Mouse (Mus musculus) MEL (cell line): Measurements from ENCODE around the gene Nol6. TPM values are rescaled to one million over a fixed set of nuclear protein-coding genes. Genes with fewer than 3 reads are reported as not detected.

ENCODE experiments used
- DNase-seq: peaks from one replicate; pipeline ENCODE4 v3.0.0; 2011; ENCODE audit warnings: low read depth, low spot score
- H3K27ac ChIP-seq: 2 replicates; pipeline ENCODE4 v1.5.1; 2012; ENCODE audit warnings: low read depth, mild to moderate bottlenecking, control low read depth, low read length, moderate library complexity; ENCODE audit not compliant: control insufficient read depth
- H3K27me3 ChIP-seq, 2 experiments: fragments of 150-350 bp in 1 of 2; sonication (generic) in 1 of 2; 2 replicates each; pipeline ENCODE4 v1.6.1; 2012; ENCODE audit warnings: low read length in 2 of 2, mild to moderate bottlenecking in 2 of 2, improper control_type of control experiment in 1 of 2, moderate library complexity in 1 of 2; ENCODE audit not compliant: insufficient read depth in 2 of 2, control insufficient read depth in 1 of 2
- H3K36me3 ChIP-seq, 2 experiments: 2 replicates each; pipeline ENCODE4 v1.6.1; 2012 to 2014; ENCODE audit warnings: low read length in 2 of 2, improper control_type of control experiment in 1 of 2, inconsistent platforms in 1 of 2, mild to moderate bottlenecking in 1 of 2; ENCODE audit not compliant: insufficient read depth in 2 of 2, control insufficient read depth in 1 of 2
- H3K4me1 ChIP-seq, 2 experiments: fragments of 150-350 bp in 1 of 2; sonication (generic) in 1 of 2; 2 replicates each; pipeline ENCODE4 v1.6.1; 2012; ENCODE audit warnings: low read length in 2 of 2, improper control_type of control experiment in 1 of 2, mild to moderate bottlenecking in 1 of 2; ENCODE audit not compliant: insufficient read depth in 2 of 2, control insufficient read depth in 1 of 2
- H3K4me3 ChIP-seq, 2 experiments: fragments of 150-350 bp in 1 of 2; sonication (generic) in 1 of 2; 2 replicates each; pipeline ENCODE4 v1.5.1; 2012; ENCODE audit warnings: low read depth in 2 of 2, low read length in 2 of 2, mild to moderate bottlenecking in 2 of 2, moderate library complexity in 2 of 2, control low read depth in 1 of 2, improper control_type of control experiment in 1 of 2; ENCODE audit not compliant: control insufficient read depth in 1 of 2, insufficient read depth in 1 of 2
- H3K79me2 ChIP-seq: 2 replicates; pipeline ENCODE4 v1.6.1; 2012; ENCODE audit warnings: mild to moderate bottlenecking, low read length, moderate library complexity; ENCODE audit not compliant: control insufficient read depth, poor library complexity, insufficient read depth
- H3K9ac ChIP-seq: 2 replicates; pipeline ENCODE4 v1.6.1; 2012; ENCODE audit warnings: low read depth, mild to moderate bottlenecking, control low read depth, low read length, moderate library complexity; ENCODE audit not compliant: control insufficient read depth, poor library complexity, severe bottlenecking
- H3K9me3 ChIP-seq: fragments of 150-350 bp; sonication (generic); replicated peaks from 2 replicates; pipeline ENCODE4 v1.6.1; 2012; ENCODE audit warnings: mild to moderate bottlenecking, low read length, improper control_type of control experiment, moderate library complexity; ENCODE audit not compliant: insufficient read depth
- CHD1 ChIP-seq: IDR thresholded peaks from 2 replicates; pipeline ENCODE4 v1.6.1; 2012; ENCODE audit warnings: low read depth, mild to moderate bottlenecking, inconsistent platforms, low read length, improper control_type of control experiment
- EP300 ChIP-seq, 2 experiments: IDR thresholded peaks; 2 replicates each; pipeline ENCODE4 v1.6.1; 2011; ENCODE audit warnings: improper control_type of control experiment in 2 of 2, low read length in 2 of 2, low read depth in 1 of 2, mild to moderate bottlenecking in 1 of 2
- ETS1 ChIP-seq: IDR thresholded peaks from 2 replicates; pipeline ENCODE4 v1.6.1; 2012; ENCODE audit warnings: low read depth, mild to moderate bottlenecking, inconsistent platforms, low read length, improper control_type of control experiment, moderate library complexity
- MAX ChIP-seq: IDR thresholded peaks from 2 replicates; pipeline ENCODE4 v1.6.1; 2011; ENCODE audit warnings: low read length, improper control_type of control experiment
- MAZ ChIP-seq: IDR thresholded peaks from 2 replicates; pipeline ENCODE4 v1.6.1; 2012; ENCODE audit warnings: low read depth, mild to moderate bottlenecking, inconsistent platforms, low read length, improper control_type of control experiment
- MXI1 ChIP-seq: IDR thresholded peaks from 2 replicates; pipeline ENCODE4 v1.6.1; 2011; ENCODE audit warnings: mild to moderate bottlenecking, low read depth, low read length, improper control_type of control experiment
- MYB ChIP-seq: IDR thresholded peaks from 2 replicates; pipeline ENCODE4 v1.6.1; 2011; ENCODE audit warnings: mild to moderate bottlenecking, low read depth, low read length, improper control_type of control experiment
- NELFE ChIP-seq: IDR thresholded peaks from 2 replicates; pipeline ENCODE4 v1.6.1; 2011; ENCODE audit warnings: low read depth, low read length, improper control_type of control experiment
- POLR2AphosphoS5 ChIP-seq: IDR thresholded peaks from 2 replicates; pipeline ENCODE4 v1.6.1; 2012; ENCODE audit warnings: low read depth, borderline replicate concordance, mild to moderate bottlenecking, inconsistent platforms, low read length, moderate library complexity, mixed read lengths
- SIN3A ChIP-seq: IDR thresholded peaks from 2 replicates; pipeline ENCODE4 v1.6.1; 2012; ENCODE audit warnings: low read length, improper control_type of control experiment, inconsistent platforms
- TAL1 ChIP-seq: IDR thresholded peaks from 2 replicates; pipeline ENCODE4 v1.6.1; 2012; ENCODE audit warnings: mild to moderate bottlenecking, inconsistent platforms, low read length, moderate library complexity, mixed read lengths
- ZNF384 ChIP-seq: IDR thresholded peaks from 2 replicates; pipeline ENCODE4 v1.6.1; 2012; ENCODE audit warnings: low read depth, mild to moderate bottlenecking, inconsistent platforms, low read length, improper control_type of control experiment
- polyA plus RNA-seq, 2 experiments: library from polyadenylated mRNA; stranded (reverse) in 1 of 2; unstranded in 1 of 2; fragments of >175 nt in 1 of 2; fragments of >200 nt in 1 of 2; gene quantifications; 2 replicates each; pipeline versions ENCODE4 v1.2.1 to v1.2.4; 2012; ENCODE audit warnings: low replicate concordance in 2 of 2, low read depth in 1 of 2; ENCODE audit not compliant: insufficient read length in 2 of 2, insufficient read depth in 1 of 2, missing spikeins in 1 of 2
- total RNA-seq: library from RNA; depleted of rRNA; stranded (reverse); fragments of 300-350 nt; gene quantifications from 2 replicates; pipeline ENCODE4 v1.2.3, GENCODE M21; 2012

Nol6 gene
- total and polyA plus RNA-seq, 3 experiments, result 36.6 to 71.2 TPM; not detected in 1

DNA sequence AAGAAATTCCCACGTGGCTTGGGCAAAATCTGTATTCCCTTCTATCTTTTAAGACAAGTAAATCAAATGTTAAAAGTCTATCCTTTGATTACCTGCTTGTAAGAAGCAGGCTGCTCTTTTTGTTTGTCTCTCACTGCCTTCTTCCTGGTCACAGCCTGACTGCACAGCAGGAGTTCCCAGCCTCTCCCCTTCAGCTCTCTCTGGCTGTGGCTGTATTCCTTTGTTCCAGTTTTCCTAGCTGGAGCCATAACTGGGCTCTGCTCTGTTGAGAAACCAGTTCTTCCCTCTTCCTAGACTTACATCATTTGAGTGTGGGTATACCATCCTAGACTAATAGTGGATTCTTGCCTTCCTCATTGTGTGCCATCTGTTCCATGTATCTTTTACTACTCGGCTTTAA is 40.7 kb upstream of the Nol6 start:
- TF ChIP-seq MAX (no peak), ETS1 (no peak), MYB (no peak)
- H3K9ac ChIP-seq, result no peak overlapping the region
- H3K27ac ChIP-seq, result no peak overlapping the region
- no peaks in the 10 kb centered on the region for H3K27me3 ChIP-seq
- DNase-seq, result no peak
- peaks cover 2 to 4% of the 10 kb centered on the region in 2 experiments; a peak in 1 of 4 replicates for H3K4me1 ChIP-seq
- H3K4me3 ChIP-seq, result no peak overlapping the region
- H3K36me3 ChIP-seq, result peaks cover 0 to 5% of the 10 kb centered on the region in 2 experiments; a peak in 2 of 4 replicates
- no peaks in the 10 kb centered on the region for H3K79me2 ChIP-seq
- H3K9me3 ChIP-seq, result no peaks in the 10 kb centered on the region

DNA sequence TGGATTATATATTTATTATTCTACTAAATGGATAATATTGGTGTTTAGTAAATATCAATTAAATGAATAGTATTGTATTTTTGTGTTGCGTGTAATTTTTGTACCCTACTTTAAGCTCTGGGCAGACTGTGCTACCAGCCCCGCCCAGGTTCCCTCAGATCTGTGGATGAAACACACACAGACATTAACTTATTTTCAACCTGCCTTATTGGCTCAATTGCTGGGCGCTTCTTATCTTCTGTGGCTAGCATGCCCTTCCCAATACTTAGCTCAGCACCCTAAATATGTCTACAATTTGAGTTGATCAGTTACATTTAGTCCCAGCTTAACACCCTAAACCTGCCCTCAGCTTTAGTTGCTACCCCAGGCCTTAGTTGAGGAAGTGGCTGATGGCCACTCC is 37.0 kb upstream of the Nol6 start:
- H3K36me3 ChIP-seq, result peaks cover 0 to 5% of the 10 kb centered on the region in 2 experiments; a peak in 3 of 4 replicates
- H3K4me3 ChIP-seq, result no peak overlapping the region
- H3K27ac ChIP-seq, result no peak overlapping the region
- no peak for DNase-seq
- H3K9ac ChIP-seq, result no peak overlapping the region
- peaks cover 2 to 4% of the 10 kb centered on the region in 2 experiments; a peak in 1 of 4 replicates for H3K4me1 ChIP-seq
- peaks cover 6% of the 10 kb centered on the region; the same call in 1 of the 2 replicates for H3K79me2 ChIP-seq
- no peak for TF ChIP-seq SIN3A
- H3K27me3 ChIP-seq, result no peaks in the 10 kb centered on the region
- H3K9me3 ChIP-seq, result no peaks in the 10 kb centered on the region

- Histone ChIP-seq H3K9me3 (no peaks in the 10 kb centered on the region), H3K27ac (no peak overlapping the region), H3K9ac (no peak overlapping the region), H3K27me3 (no peaks in the 10 kb centered on the region), H3K4me1 (no peaks in the 10 kb centered on the region), H3K79me2 (peaks cover 11% of the 10 kb centered on the region; the same call in 1 of the 2 replicates), H3K4me3 (no peak overlapping the region), H3K36me3 (no peaks in the 10 kb centered on the region; a peak in 1 of 4 replicates)
- TF ChIP-seq NELFE (no peak), ZNF384 (no peak), MAZ (no peak), EP300 (IDR thresholded peaks at IDR 0.05; ENCODE audit: low read depth in 1 of 2, low read length in 2 of 2) (no peak), CHD1 (no peak), TAL1 (no peak), POLR2AphosphoS5 (no peak), MXI1 (no peak)
- DNase-seq, result no peak
Measured at GRCm38 (mm10) chr4:41158251-41158650, 34.0 kb upstream of the Nol6 start.
